Mouse (Mus musculus) T-helper 2 cell (primary cell): ENCODE results near the gene Hoxa6.

Experiments
- in situ Hi-C: fragments of 300-600 bp; cut with MboI, MseI; formaldehyde crosslinking; loops from one replicate; pipeline ENCODE4 v1.15.1; 2025; ENCODE audit warnings: high pct_unique_total_duplicates

Gene Hoxa6

GRCm38 (mm10) chr6:52203371-52204049 is 5.0 kb downstream of the Hoxa6 start:
- in situ Hi-C loops, result no loop called here

- in situ Hi-C loops, result no loop called here
These were observed 5.5 kb downstream of the Hoxa6 start for GRCm38 (mm10) chr6:52203121-52203370.

GRCm38 (mm10) chr6:52202362-52203120 is 6.0 kb downstream of the Hoxa6 start:
- in situ Hi-C loops, result no loop called here

GRCm38 (mm10) chr6:52201269-52201668 is 7.3 kb downstream of the Hoxa6 start:
- in situ Hi-C loops, result no loop called here

- in situ Hi-C loops, result no loop called here
These were observed 7.7 kb downstream of the Hoxa6 start for GRCm38 (mm10) chr6:52200751-52201250.

- in situ Hi-C loops, result no loop called here
These were observed 8.3 kb downstream of the Hoxa6 start for GRCm38 (mm10) chr6:52200073-52200750.

- in situ Hi-C loops, result no loop called here
These were observed 11.3 kb downstream of the Hoxa6 start for GRCm38 (mm10) chr6:52197271-52197670.

- in situ Hi-C loops, result no loop called here
These were observed 11.7 kb downstream of the Hoxa6 start for GRCm38 (mm10) chr6:52196811-52197210.

GRCm38 (mm10) chr6:52194690-52195089 is 13.8 kb downstream of the Hoxa6 start:
- in situ Hi-C loops, result no loop called here

GRCm38 (mm10) chr6:52191860-52192550 is 16.5 kb downstream of the Hoxa6 start:
- in situ Hi-C loops, result no loop called here

- in situ Hi-C loops, result no loop called here
These were observed 17.4 kb downstream of the Hoxa6 start, which contains the start of gene Hoxa4 for GRCm38 (mm10) chr6:52190906-52191810. TSS of gene Hoxa4 (minus strand) at chr6:52191753.

GRCm38 (mm10) chr6:52190410-52190809 is 18.1 kb downstream of the Hoxa6 start:
- in situ Hi-C loops, result no loop called here

- in situ Hi-C loops, result no loop called here
These were observed 18.6 kb downstream of the Hoxa6 start for GRCm38 (mm10) chr6:52189909-52190308.

- in situ Hi-C loops, result no loop called here
These were observed 19.3 kb downstream of the Hoxa6 start for GRCm38 (mm10) chr6:52189172-52189591.

- in situ Hi-C loops, result no loop called here
These were observed 22.0 kb downstream of the Hoxa6 start for GRCm38 (mm10) chr6:52186500-52186899.

GRCm38 (mm10) chr6:52185834-52186233 is 22.7 kb downstream of the Hoxa6 start:
- in situ Hi-C loops, result no loop called here

- in situ Hi-C loops, result no loop called here
These were observed 23.3 kb downstream of the Hoxa6 start for GRCm38 (mm10) chr6:52185222-52185621.

GRCm38 (mm10) chr6:52184668-52185067 is 23.9 kb downstream of the Hoxa6 start:
- in situ Hi-C loops, result no loop called here

- in situ Hi-C loops, result no loop called here
These were observed 25.0 kb downstream of the Hoxa6 start for GRCm38 (mm10) chr6:52183311-52184080.

GRCm38 (mm10) chr6:52182793-52183192 is 25.7 kb downstream of the Hoxa6 start:
- in situ Hi-C loops, result no loop called here
